Mouse (Mus musculus): ENCODE data around the gene Stom. TPM values are rescaled to one million over a fixed set of nuclear protein-coding genes. Genes with fewer than 3 reads are reported as not detected.

The Stom gene
- 10 to 100 TPM in 1 of 2 experiments, 1 to 10 TPM in 1; 8.0 to 10.1 TPM for total RNA-seq (2021)
- long read RNA-seq, experiment 1, transcript Stom-201 (7 exons, 2,787 nt): major isoform, 5 of 5 reads
- long read RNA-seq, experiment 1, partial matches to known transcripts: 0 of 5 reads
- long read RNA-seq, experiment 1, other reads (novel, unspliced or antisense): 0 of 5 reads
- long read RNA-seq, experiment 2, transcript Stom-201 (7 exons, 2,787 nt): major isoform, 14 of 16 reads
- long read RNA-seq, experiment 2, partial matches to known transcripts: 0 of 16 reads
- long read RNA-seq, experiment 2, other reads (novel, unspliced or antisense): 2 of 16 reads

DNA sequence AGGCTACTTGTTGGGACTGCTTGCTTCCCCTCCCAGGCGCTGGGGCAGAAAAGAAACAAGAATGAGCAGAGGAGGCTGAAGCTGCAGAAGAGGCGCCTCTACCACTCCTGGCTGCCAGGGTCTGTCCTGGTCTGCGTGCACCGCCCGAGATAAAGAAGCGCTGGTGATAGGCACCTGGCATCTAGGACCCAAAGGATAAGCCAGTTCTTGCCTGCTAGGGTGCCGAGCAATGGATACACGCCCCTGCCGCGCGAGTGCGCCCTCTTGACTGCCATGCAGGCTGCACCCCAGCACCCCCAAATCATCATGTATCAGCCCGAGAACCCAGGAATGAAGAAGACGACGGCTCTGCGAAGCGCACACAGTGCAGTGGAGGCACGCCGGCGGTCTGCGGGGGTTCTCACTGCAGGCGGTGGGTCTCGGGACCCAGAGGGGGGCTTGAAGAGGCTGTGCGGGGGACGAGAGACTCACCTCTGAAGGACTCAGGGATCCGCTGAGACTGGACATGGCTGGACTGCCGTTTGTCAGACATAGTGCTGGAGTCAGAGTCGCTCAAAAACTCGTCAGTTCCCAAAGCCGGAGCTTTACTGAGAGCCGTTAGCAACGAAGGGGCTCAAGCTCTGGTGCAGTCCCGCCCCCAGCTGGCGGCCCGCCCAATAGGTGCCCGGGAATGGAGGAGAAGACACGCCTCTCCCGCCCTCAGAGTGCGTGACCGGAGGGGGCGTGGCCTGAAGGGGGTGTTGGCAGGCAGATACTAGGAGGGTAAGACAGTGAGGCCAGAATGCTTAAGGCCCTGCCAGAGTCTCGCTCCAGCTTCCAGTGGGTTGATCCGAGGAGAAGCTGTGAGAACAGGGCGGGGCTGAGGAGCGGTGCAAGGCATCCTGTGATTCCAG, at the start of gene Stom:
Stom (minus strand) TSS at position 589 of the 893 bp plus-strand sequence.
- intact Hi-C loops (cut with DNase I): no loop called here
- peak; percentile 97 for DNase-seq (ENCODE audit: low spot score in 2 of 2)

GRCm38 (mm10) chr2:35385441-35385871, 48.7 kb upstream of the Stom start:
- intact Hi-C loops (cut with DNase I): no loop called here
- no peak for DNase-seq (ENCODE audit: low spot score in 2 of 2)

- no peak for DNase-seq (ENCODE audit: low spot score in 2 of 2)
Observed at GRCm38 (mm10) chr2:35379306-35379705, 42.5 kb upstream of the Stom start.

GRCm38 (mm10) chr2:35377600-35377999, 40.8 kb upstream of the Stom start:
- DNase-seq (ENCODE audit: low spot score in 2 of 2): no peak
- intact Hi-C loops (cut with DNase I): no loop called here

More at GRCm38 (mm10) chr2:35379306-35379705, 42.5 kb upstream of the Stom start:
- intact Hi-C loops (cut with DNase I): no loop called here

DNA sequence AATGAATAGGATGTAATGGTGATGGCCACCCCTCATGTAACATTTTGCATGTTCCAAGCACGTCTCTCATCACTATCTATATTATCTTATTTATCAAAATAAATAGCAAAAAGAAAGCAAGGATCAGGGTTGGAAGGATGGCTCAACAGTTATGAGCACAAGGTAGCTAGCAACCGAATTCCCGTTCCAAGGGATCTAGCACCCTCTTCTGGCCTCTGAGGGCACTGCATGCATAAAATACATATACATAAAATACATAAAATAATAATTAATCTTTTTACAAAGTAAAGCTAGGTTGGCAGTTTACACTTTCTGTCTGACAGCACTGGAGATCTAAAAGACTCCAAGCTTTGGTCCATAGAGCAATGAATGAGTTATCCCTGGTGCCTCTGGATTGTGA, 36.2 kb upstream of the Stom start:
- intact Hi-C loops (cut with DNase I): no loop called here

GRCm38 (mm10) chr2:35370686-35371085, 33.9 kb upstream of the Stom start:
- intact Hi-C loops (cut with DNase I): no loop called here
- DNase-seq (ENCODE audit: low spot score in 2 of 2): no peak

More for the DNA sequence above, 36.2 kb upstream of the Stom start:
- DNase-seq (ENCODE audit: low spot score in 2 of 2): peak; percentile 28 to 46

GRCm38 (mm10) chr2:35367629-35368028, 30.9 kb upstream of the Stom start, which contains the start of gene 4930568D16Rik:
Gene 4930568D16Rik, minus strand, starts transcription at chr2:35367729.
- intact Hi-C loops (cut with DNase I): no loop called here
- DNase-seq (ENCODE audit: low spot score in 2 of 2): no peak

- peak in 1 of 2 experiments; percentile 38 for DNase-seq (ENCODE audit: low spot score in 2 of 2)
- intact Hi-C loops (cut with DNase I): loop anchor here (2.0 kb wide), 1 partner anchor 50 kb away; no protein-coding TSS in a partner anchor
Observed at GRCm38 (mm10) chr2:35349184-35349583, 12.4 kb upstream of the Stom start.

- no peak for DNase-seq (ENCODE audit: low spot score in 2 of 2)
- intact Hi-C loops (cut with DNase I): no loop called here
Observed at GRCm38 (mm10) chr2:35345984-35346383, 9.2 kb upstream of the Stom start.

DNA sequence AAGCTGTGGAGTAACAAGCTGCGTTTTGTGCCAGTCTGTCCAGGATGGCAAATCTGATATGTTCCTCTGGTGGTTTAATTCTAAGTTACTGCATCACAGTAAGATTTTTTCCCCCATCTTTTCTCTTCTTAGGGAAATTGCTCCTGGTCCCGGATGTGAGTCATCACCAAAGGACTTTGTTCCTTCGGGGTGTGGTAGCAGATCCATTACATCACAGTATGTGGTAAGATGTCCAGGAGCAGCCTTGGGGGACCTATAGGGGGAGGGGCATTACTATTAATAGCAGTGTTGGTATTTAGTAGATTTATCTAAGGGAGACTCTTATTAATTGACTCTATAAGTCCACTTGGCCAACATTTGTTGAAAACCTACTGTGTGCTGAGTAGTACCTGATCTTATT, 5.8 kb upstream of the Stom start:
- intact Hi-C loops (cut with DNase I): no loop called here
- DNase-seq (ENCODE audit: low spot score in 2 of 2): no peak

- intact Hi-C loops (cut with DNase I): no loop called here
- no peak for DNase-seq (ENCODE audit: low spot score in 2 of 2)
Observed at GRCm38 (mm10) chr2:35338707-35339106, 1.9 kb upstream of the Stom start.

DNA sequence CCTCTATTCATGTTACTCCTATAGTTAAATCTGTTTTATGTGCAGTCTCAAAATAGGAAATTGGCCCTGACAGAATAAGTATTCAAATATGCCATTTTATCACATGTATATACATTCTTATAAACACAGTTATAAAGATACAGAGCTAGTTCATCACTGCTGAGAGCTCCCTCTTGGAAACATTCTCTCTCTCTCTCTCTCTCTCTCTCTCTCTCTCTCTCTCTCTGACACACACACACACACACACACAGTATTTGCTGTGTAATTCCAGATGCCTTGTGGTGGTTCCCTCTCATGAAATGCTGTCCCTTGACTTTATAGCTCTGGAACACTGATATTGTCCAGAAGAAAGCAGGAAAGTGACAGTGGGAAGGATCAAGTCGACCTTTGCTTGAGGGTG, 1.3 kb upstream of the Stom start:
- intact Hi-C loops (cut with DNase I): no loop called here
- no peak for DNase-seq (ENCODE audit: low spot score in 2 of 2)

GRCm38 (mm10) chr2:35337419-35337818, 643 bp upstream of the Stom start:
- intact Hi-C loops (cut with DNase I): no loop called here

DNA sequence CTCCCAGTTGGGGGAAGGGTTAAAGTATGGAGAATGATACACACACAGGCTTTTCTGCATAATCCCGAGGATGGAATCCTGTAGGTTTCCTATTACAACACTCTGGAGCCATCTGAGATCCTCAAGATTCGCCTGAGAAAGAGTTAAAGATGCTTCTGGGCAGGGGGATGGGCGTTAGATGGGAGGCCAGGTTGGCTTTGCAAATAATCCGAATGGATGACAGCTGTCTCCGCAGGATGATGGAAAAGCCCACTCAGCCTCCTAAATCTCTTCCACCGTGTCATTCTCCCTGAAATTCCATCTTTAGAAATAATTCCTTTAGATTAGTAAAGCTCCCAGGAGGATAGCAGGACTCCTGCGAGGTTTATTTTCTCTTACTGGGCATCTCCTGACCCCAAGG, 1.2 kb downstream of the Stom start:
- intact Hi-C loops (cut with DNase I): no loop called here
- no peak for DNase-seq (ENCODE audit: low spot score in 2 of 2)

More at GRCm38 (mm10) chr2:35337419-35337818, 643 bp upstream of the Stom start:
- no peak for DNase-seq (ENCODE audit: low spot score in 2 of 2)

- DNase-seq (ENCODE audit: low spot score in 2 of 2): no peak
Observed at GRCm38 (mm10) chr2:35333670-35334069, 3.1 kb downstream of the Stom start.

GRCm38 (mm10) chr2:35331205-35331604, 5.6 kb downstream of the Stom start:
- no peak for DNase-seq (ENCODE audit: low spot score in 2 of 2)
- intact Hi-C loops (cut with DNase I): no loop called here

More at GRCm38 (mm10) chr2:35333670-35334069, 3.1 kb downstream of the Stom start:
- intact Hi-C loops (cut with DNase I): no loop called here

GRCm38 (mm10) chr2:35329061-35329460, 7.7 kb downstream of the Stom start:
- intact Hi-C loops (cut with DNase I): no loop called here
- DNase-seq (ENCODE audit: low spot score in 2 of 2): no peak

DNA sequence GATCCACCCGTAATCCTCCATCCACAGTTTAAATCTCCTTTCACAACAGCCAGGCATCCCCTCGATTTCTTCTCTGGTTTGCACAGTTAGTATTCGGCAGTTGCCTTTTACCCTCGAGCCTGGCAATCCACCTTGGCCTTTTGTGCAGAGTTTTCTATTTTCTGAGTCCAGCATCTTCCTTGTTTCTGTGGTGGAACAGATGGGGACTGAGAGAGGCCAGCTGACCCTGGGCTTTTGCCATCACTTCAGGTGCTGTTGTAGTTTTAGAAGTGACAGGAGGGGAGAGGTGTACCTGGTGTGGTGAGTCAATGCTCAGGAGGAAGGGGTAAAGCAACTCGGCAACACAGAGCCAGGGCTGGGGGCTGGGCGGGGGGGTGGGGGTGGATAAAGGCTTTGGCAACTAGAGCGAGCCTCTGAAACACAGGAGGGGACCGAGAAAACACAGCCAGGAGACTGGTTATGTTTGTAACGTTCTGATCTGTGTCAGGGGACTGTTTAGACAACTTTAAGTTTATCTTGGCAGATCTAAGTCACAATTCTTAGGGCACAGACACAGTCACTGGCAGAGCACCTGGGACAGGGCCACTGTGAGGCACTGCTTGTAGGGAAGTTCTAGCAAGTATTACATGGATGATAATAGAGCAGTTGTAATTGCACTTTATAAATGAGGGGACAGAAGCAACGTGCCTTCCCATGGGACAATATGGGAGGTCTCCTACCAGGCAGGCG, 8.5 kb downstream of the Stom start:
- intact Hi-C loops (cut with DNase I): no loop called here
- no peak for DNase-seq (ENCODE audit: low spot score in 2 of 2)

DNA sequence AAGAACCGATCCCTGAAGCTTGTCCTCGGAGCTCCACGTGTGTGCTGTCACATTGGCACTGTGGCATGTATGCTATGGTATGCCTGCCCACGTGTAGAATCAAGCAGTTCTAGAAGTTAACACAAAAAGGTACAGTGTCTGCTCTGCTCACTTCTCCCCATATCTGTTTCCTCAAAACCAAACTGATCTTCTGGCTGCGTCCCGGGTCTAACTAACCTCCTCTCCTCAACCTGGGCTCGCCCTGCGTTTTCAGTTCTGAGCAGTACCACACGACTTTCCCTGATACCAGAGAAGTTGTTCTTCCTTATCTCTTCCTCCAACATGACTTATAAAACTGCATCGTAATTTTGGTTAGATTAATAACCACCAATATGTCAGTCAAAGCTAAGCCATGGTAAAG, 9.2 kb downstream of the Stom start:
- intact Hi-C loops (cut with DNase I): no loop called here
- DNase-seq (ENCODE audit: low spot score in 2 of 2): no peak

- intact Hi-C loops (cut with DNase I): no loop called here
- no peak for DNase-seq (ENCODE audit: low spot score in 2 of 2)
Observed at GRCm38 (mm10) chr2:35326931-35327330, 9.8 kb downstream of the Stom start.

Measured in left cerebral cortex, postnatal 14 days (tissue).